Mouse (Mus musculus): ENCODE measurements at regions not wholly inside any gene's neighbourhood (a gene's known extent, or its start where the extent isn't known, plus 50 kb on each side); places are given as distances from the start of the nearest gene placed in this dataset.

DNA sequence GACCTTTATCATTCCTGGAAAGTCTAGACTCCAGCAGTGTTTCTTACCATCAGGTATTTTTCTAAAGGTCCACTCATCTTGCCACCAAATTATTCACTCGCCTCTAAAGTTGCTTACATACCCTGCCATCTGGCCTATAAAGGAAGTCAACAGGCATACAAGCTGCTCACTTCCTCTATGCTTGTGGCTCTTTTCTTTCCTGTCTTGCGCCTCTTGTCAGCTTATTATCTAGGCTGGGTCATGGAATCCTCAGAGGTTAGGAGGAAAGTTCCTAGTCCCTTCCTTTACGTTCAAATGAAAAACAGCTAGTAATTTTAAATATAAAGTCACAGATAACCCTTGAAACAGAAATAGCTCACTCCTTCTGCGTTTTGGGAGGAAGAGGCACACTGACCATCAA, 97.9 kb downstream of the Lipi start:
- ATAC-seq (ENCODE audit: low read depth), result no peak
- 33% methylated on average over 4 of the region's 4 CpGs for WGBS (ENCODE audit: insufficient replicate concordance)
- no peaks in the 10 kb centered on the region for H3K27me3 ChIP-seq (ENCODE audit: control insufficient read depth, insufficient read depth, low read depth, low read length)
- no peak overlapping the region for H3K4me3 ChIP-seq (ENCODE audit: low read depth, low read length)
- H3K9ac ChIP-seq (ENCODE audit: low read depth, low read length), result no peak overlapping the region
- no peaks in the 10 kb centered on the region for H3K36me3 ChIP-seq (ENCODE audit: control insufficient read depth, insufficient read depth)
- H3K9me3 ChIP-seq (replicated peaks; ENCODE audit: control insufficient read depth, low read length), result no peaks in the 10 kb centered on the region
- no peaks in the 10 kb centered on the region for H3K4me1 ChIP-seq (ENCODE audit: control insufficient read depth, low read depth, low read length)
- no peak overlapping the region for H3K4me2 ChIP-seq (ENCODE audit: low read depth, low read length)
- no peak overlapping the region for H3K27ac ChIP-seq (ENCODE audit: low read length)

DNA sequence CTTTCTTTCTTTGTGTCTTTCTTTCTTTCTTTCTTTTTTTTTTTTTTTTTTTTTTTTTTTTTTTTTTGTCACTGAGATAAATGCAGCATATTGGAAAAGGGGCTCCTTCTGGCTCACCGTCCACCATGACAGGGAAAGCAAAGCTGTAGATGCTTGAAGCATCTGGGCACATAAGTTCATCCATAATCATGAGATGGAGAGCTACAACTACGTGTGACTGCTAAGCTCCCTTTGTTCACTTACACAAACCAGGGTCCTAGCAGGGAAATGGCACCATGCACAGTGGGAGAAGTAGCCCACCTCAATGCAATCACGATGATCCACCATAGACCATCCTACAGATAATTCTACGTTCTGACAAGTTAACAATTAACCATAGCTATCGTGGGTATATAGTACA, 102.0 kb downstream of the Lipi start:
- H3K9me3 ChIP-seq (replicated peaks; ENCODE audit: control insufficient read depth, low read length), result no peaks in the 10 kb centered on the region
- H3K9ac ChIP-seq (ENCODE audit: low read depth, low read length), result no peak overlapping the region
- ATAC-seq (ENCODE audit: low read depth), result no peak
- no peak overlapping the region for H3K4me2 ChIP-seq (ENCODE audit: low read depth, low read length)
- H3K4me3 ChIP-seq (ENCODE audit: low read depth, low read length), result no peak overlapping the region
- no peaks in the 10 kb centered on the region for H3K27me3 ChIP-seq (ENCODE audit: control insufficient read depth, insufficient read depth, low read depth, low read length)
- H3K36me3 ChIP-seq (ENCODE audit: control insufficient read depth, insufficient read depth), result no peaks in the 10 kb centered on the region
- H3K4me1 ChIP-seq (ENCODE audit: control insufficient read depth, low read depth, low read length), result no peaks in the 10 kb centered on the region
- H3K27ac ChIP-seq (ENCODE audit: low read length), result no peak overlapping the region
- 66% methylated on average over 5 of the region's 5 CpGs for WGBS (ENCODE audit: insufficient replicate concordance)

DNA sequence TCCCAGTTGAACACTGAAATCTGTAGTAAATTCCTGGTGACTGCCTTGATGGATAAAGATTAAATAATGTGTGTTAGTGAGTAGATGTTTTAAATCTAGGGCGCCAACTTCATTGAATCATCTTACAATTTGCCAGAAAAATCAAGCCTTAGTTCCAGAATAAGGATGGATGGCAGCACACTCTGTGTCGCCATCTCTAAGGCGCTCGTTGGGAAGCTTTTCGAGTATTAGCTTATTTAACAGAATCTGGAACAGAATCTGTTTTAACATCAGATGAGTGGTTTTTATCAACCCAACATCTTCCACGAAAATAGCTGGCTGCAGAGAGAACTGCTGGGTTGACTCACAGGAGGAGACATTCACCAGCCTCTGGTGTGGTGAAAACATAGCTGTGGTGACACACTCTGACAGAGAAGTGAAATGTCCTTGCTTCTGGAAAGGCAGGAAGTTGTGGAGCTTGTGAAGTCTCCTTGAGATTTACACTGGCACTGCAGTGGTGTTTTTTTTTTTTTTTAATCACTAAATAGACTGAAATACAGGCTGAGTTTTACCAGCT, 120.4 kb downstream of the Lipi start:
- no peak overlapping the region for H3K4me3 ChIP-seq (ENCODE audit: low read depth, low read length)
- H3K36me3 ChIP-seq (ENCODE audit: control insufficient read depth, insufficient read depth), result no peaks in the 10 kb centered on the region
- H3K9ac ChIP-seq (ENCODE audit: low read depth, low read length), result no peak overlapping the region
- no peaks in the 10 kb centered on the region for H3K4me1 ChIP-seq (ENCODE audit: control insufficient read depth, low read depth, low read length)
- 61% methylated on average over 6 of the region's 6 CpGs for WGBS (ENCODE audit: insufficient replicate concordance)
- no peak overlapping the region for H3K4me2 ChIP-seq (ENCODE audit: low read depth, low read length)
- no peak overlapping the region for H3K27ac ChIP-seq (ENCODE audit: low read length)
- H3K9me3 ChIP-seq (replicated peaks; ENCODE audit: control insufficient read depth, low read length), result no peaks in the 10 kb centered on the region
- no peak for ATAC-seq (ENCODE audit: low read depth)
- no peaks in the 10 kb centered on the region for H3K27me3 ChIP-seq (ENCODE audit: control insufficient read depth, insufficient read depth, low read depth, low read length)

DNA sequence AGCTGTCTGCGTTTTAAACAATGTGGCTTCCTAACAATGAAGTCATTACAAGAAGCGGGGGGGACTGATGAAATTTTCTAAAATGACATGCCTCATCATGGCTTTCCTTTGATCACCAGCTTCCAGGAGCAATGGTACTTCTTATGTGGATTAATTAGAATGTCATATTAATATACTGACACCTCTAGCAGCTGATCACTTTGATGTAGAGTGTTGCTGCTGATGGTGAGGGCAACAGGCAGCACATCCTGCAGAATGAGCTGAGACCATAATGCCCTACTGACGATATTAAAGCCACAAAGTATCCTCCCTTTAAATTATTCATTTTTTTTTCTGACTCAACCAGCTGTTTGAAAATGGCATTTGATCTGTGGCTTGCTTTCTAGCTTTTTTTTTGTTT, 123.7 kb downstream of the Lipi start:
- H3K4me3 ChIP-seq (ENCODE audit: low read depth, low read length), result no peak overlapping the region
- H3K27me3 ChIP-seq (ENCODE audit: control insufficient read depth, insufficient read depth, low read depth, low read length), result no peaks in the 10 kb centered on the region
- no peaks in the 10 kb centered on the region for H3K4me1 ChIP-seq (ENCODE audit: control insufficient read depth, low read depth, low read length)
- no peaks in the 10 kb centered on the region for H3K36me3 ChIP-seq (ENCODE audit: control insufficient read depth, insufficient read depth)
- H3K9ac ChIP-seq (ENCODE audit: low read depth, low read length), result no peak overlapping the region
- no peak overlapping the region for H3K4me2 ChIP-seq (ENCODE audit: low read depth, low read length)
- no peak for ATAC-seq (ENCODE audit: low read depth)
- 73% methylated on average over 3 of the region's 3 CpGs for WGBS (ENCODE audit: insufficient replicate concordance)
- H3K9me3 ChIP-seq (replicated peaks; ENCODE audit: control insufficient read depth, low read length), result no peaks in the 10 kb centered on the region
- H3K27ac ChIP-seq (ENCODE audit: low read length), result no peak overlapping the region

DNA sequence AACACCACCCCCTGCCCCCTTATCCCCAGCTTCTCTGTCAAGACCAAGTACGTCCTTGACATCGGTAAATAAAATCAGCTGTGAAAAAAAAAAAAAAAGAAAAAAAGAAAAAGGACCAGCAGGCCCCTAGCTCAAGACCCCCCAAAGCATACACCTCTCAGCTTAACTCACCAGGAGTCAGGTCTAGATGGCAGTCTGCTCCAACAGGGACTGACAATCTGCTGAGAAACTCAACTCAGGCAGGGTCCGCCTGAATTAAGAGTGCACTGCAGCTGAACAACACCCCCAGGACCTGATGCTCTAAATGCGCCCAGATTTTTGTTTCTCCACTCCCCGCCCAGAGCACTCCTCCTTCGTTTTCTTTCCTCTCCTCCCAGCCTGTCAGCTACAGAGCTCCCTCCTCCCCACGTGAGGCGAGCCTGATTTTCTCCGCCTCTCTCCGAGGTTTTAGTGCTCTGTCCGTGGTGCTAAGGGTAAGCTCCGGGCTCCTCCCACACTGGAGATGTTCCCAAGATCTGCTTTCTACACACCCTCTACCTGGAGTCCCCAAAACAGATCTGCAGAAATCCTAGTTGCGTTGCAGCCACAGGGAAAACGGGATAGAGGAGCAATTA, 138.9 kb downstream of the Lipi start:
- Histone ChIP-seq H3K27ac (ENCODE audit: low read length) (no peak overlapping the region), H3K9me3 (replicated peaks; ENCODE audit: control insufficient read depth, low read length) (no peaks in the 10 kb centered on the region), H3K4me3 (ENCODE audit: low read depth, low read length) (no peak overlapping the region), H3K4me2 (ENCODE audit: low read depth, low read length) (no peak overlapping the region), H3K4me1 (ENCODE audit: control insufficient read depth, low read depth, low read length) (no peaks in the 10 kb centered on the region), H3K27me3 (ENCODE audit: control insufficient read depth, insufficient read depth, low read depth, low read length) (no peaks in the 10 kb centered on the region), H3K36me3 (ENCODE audit: control insufficient read depth, insufficient read depth) (no peaks in the 10 kb centered on the region), H3K9ac (ENCODE audit: low read depth, low read length) (no peak overlapping the region)
- ATAC-seq (ENCODE audit: low read depth), result no peak
- 2% methylated on average over 14 of the region's 14 CpGs for WGBS (ENCODE audit: insufficient replicate concordance)

DNA sequence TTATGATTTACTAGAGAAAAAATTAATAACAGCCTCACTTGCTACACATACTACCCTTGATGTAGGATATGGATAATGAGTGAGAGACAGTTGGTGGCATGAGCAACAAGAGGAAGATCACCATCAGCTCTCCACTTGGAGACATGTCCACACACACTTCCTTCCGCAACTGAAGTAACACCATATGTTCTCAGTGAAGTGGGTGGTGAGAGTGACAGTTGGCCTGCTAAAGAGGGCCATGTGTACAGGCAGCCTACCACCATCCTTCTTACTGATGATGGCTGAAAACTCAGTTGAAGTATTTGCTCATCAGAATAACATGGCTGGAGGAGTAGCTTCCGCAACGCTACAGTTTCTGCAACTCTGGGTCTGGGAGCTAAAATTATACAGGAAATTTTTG, 146.6 kb downstream of the Lipi start:
- no peak overlapping the region for H3K9ac ChIP-seq (ENCODE audit: low read depth, low read length)
- 77% methylated on average over 3 of the region's 3 CpGs for WGBS (ENCODE audit: insufficient replicate concordance)
- no peaks in the 10 kb centered on the region for H3K4me1 ChIP-seq (ENCODE audit: control insufficient read depth, low read depth, low read length)
- H3K27ac ChIP-seq (ENCODE audit: low read length), result no peak overlapping the region
- no peaks in the 10 kb centered on the region for H3K27me3 ChIP-seq (ENCODE audit: control insufficient read depth, insufficient read depth, low read depth, low read length)
- no peak for ATAC-seq (ENCODE audit: low read depth)
- H3K36me3 ChIP-seq (ENCODE audit: control insufficient read depth, insufficient read depth), result no peaks in the 10 kb centered on the region
- H3K9me3 ChIP-seq (replicated peaks; ENCODE audit: control insufficient read depth, low read length), result no peaks in the 10 kb centered on the region
- no peak overlapping the region for H3K4me3 ChIP-seq (ENCODE audit: low read depth, low read length)
- H3K4me2 ChIP-seq (ENCODE audit: low read depth, low read length), result no peak overlapping the region

DNA sequence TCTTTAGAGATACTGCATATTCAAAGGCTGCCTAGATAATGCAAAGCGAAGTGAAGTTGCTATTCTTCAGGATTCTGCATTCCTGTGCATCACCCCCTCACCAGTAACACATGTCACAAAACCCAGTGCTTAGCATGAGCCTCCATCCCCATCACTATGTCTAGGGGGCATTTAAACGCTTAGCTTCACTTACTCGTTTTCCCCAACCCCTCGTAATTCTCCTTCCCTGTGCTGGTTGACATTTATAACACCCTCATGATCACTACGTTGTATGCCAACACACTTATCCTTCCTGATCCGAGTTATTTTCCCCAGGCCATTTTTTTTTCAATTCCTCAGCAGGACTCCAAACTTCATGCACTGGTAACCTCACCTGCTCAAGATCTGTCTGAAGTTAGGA, 152.6 kb downstream of the Lipi start:
- Histone ChIP-seq H3K27me3 (ENCODE audit: control insufficient read depth, insufficient read depth, low read depth, low read length) (no peaks in the 10 kb centered on the region), H3K27ac (ENCODE audit: low read length) (no peak overlapping the region), H3K36me3 (ENCODE audit: control insufficient read depth, insufficient read depth) (no peaks in the 10 kb centered on the region), H3K4me2 (ENCODE audit: low read depth, low read length) (no peak overlapping the region), H3K9me3 (replicated peaks; ENCODE audit: control insufficient read depth, low read length) (no peaks in the 10 kb centered on the region), H3K9ac (ENCODE audit: low read depth, low read length) (no peak overlapping the region), H3K4me3 (ENCODE audit: low read depth, low read length) (no peak overlapping the region), H3K4me1 (ENCODE audit: control insufficient read depth, low read depth, low read length) (no peaks in the 10 kb centered on the region)
- WGBS (ENCODE audit: insufficient replicate concordance), result 56% methylated on average over 6 of the region's 6 CpGs
- no peak for ATAC-seq (ENCODE audit: low read depth)

DNA sequence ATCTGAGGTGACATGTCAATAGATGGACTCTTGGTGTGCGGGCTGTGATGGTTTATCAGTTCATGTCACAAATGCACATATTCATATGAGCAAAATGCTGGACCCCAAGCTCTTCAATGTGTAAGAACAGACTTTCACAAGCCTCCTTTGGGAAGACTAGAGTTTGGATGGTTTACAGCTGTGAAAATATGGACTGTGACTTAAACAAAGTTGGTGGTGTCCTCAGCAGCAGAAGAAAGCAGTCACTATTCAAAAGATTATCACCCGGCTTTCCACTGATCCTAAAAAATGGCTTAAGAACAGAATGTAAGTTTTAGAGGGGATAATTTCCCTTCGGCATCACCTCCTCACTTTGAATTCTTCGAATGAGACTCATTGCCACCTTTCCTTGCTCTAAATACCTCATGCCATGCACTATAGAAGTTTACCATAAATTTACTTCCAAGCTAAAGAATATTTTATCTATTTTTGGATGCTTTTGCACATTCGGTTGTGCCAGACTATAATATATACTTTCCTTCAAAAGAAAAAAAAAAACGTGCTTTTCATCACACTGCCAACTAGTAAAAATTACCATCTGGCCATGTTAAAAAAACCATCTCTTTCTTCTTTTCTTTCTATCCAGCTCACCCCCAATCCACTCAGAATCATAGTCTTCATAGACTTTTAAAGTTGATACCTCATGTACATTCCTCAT, 201.2 kb downstream of the Lipi start:
- H3K27me3 ChIP-seq (ENCODE audit: control insufficient read depth, insufficient read depth, low read depth, low read length), result no peaks in the 10 kb centered on the region
- no peak overlapping the region for H3K4me2 ChIP-seq (ENCODE audit: low read depth, low read length)
- no peaks in the 10 kb centered on the region for H3K36me3 ChIP-seq (ENCODE audit: control insufficient read depth, insufficient read depth)
- WGBS (ENCODE audit: insufficient replicate concordance), result 64% methylated on average over 6 of the region's 6 CpGs
- ATAC-seq (ENCODE audit: low read depth), result no peak
- no peak overlapping the region for H3K4me3 ChIP-seq (ENCODE audit: low read depth, low read length)
- H3K27ac ChIP-seq (ENCODE audit: low read length), result no peak overlapping the region
- no peaks in the 10 kb centered on the region for H3K9me3 ChIP-seq (replicated peaks; ENCODE audit: control insufficient read depth, low read length)
- no peaks in the 10 kb centered on the region for H3K4me1 ChIP-seq (ENCODE audit: control insufficient read depth, low read depth, low read length)
- H3K9ac ChIP-seq (ENCODE audit: low read depth, low read length), result no peak overlapping the region

DNA sequence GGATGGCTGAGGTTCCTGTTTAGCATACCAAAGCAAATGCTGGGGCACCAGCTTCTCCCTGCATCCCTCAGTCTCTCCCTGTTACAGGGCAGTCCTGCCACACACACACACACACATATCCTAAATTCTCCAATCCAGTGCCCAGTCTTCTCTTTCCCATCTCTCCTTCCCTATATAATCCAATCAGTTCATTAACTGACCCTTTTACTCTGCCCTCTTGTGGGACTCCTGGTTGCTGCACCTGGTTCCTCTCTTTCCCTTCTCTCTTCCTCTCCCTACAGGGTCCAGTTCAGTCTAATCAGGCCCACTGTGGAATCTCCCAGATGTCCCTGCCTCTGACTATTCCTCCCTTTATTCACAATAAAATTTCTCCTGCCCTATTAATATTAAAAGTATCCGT, 204.7 kb downstream of the Lipi start:
- 37% methylated on average over 1 of the region's 1 CpGs for WGBS (ENCODE audit: insufficient replicate concordance)
- ATAC-seq (ENCODE audit: low read depth), result no peak

More for the DNA sequence above, 204.7 kb downstream of the Lipi start:
- no peaks in the 10 kb centered on the region for H3K9me3 ChIP-seq (replicated peaks; ENCODE audit: control insufficient read depth, low read length)
- no peaks in the 10 kb centered on the region for H3K4me1 ChIP-seq (ENCODE audit: control insufficient read depth, low read depth, low read length)
- H3K9ac ChIP-seq (ENCODE audit: low read depth, low read length), result no peak overlapping the region
- H3K27ac ChIP-seq (ENCODE audit: low read length), result no peak overlapping the region
- no peak overlapping the region for H3K4me3 ChIP-seq (ENCODE audit: low read depth, low read length)
- H3K27me3 ChIP-seq (ENCODE audit: control insufficient read depth, insufficient read depth, low read depth, low read length), result no peaks in the 10 kb centered on the region
- no peaks in the 10 kb centered on the region for H3K36me3 ChIP-seq (ENCODE audit: control insufficient read depth, insufficient read depth)
- H3K4me2 ChIP-seq (ENCODE audit: low read depth, low read length), result no peak overlapping the region

All from liver, embryonic 16.5 days (tissue).